Mouse (Mus musculus): ENCODE measurements around the gene Kmt2e. TPM values are rescaled to one million over a fixed set of nuclear protein-coding genes. Genes with fewer than 3 reads are reported as not detected.

The Kmt2e gene
- total and polyA plus RNA-seq, 3 experiments = 16.2 to 75.6 (median 29.3) TPM

DNA sequence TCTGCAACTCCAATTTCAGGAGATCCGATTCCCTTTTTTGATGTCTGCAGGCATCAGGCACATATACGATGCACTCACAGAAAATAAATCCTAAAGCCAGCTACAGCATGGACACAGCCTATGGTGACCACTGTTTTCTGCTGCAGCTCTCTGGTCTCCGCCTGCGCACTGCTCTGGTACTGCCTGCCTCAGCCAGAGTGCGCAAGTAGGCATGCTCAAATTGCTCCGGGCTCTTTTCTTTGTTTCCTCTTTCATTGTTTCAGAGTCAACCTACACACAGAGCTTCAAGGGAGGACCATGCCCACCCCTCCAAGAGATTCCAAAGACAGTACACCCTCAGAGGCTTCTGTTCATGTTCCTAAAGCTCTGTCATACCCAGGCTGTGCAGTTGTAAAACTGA lies 74.4 kb downstream of the Kmt2e start:
- Histone ChIP-seq H3K4me3 (ENCODE audit: control insufficient read depth in 1 of 2, insufficient read depth in 1 of 2, low read depth in 2 of 2, low read length in 2 of 2) (no peak overlapping the region), H3K79me2 (ENCODE audit: control insufficient read depth, insufficient read depth, low read length, poor library complexity) (no peaks in the 10 kb centered on the region), H3K36me3 (ENCODE audit: control insufficient read depth in 1 of 2, insufficient read depth in 2 of 2, low read length in 2 of 2) (peaks cover 8 to 10% of the 10 kb centered on the region in 2 experiments), H3K27ac (ENCODE audit: control insufficient read depth, low read depth, low read length) (no peak overlapping the region), H3K4me1 (ENCODE audit: control insufficient read depth in 1 of 2, insufficient read depth in 2 of 2, low read length in 2 of 2) (peaks cover 0 to 4% of the 10 kb centered on the region in 2 experiments; a peak in 1 of 4 replicates), H3K27me3 (ENCODE audit: control insufficient read depth in 1 of 2, insufficient read depth in 2 of 2, low read length in 2 of 2) (no peaks in the 10 kb centered on the region), H3K9me3 (replicated peaks; ENCODE audit: insufficient read depth, low read length) (no peaks in the 10 kb centered on the region), H3K9ac (ENCODE audit: control insufficient read depth, low read depth, low read length, poor library complexity, severe bottlenecking) (no peak overlapping the region)
- no peak for DNase-seq (ENCODE audit: low read depth, low spot score)
- TF ChIP-seq MAX (IDR thresholded peaks at IDR 0.05; ENCODE audit: low read length) (no peak), HCFC1 (IDR thresholded peaks at IDR 0.05; ENCODE audit: low read depth, low read length) (no peak), BHLHE40 (IDR thresholded peaks at IDR 0.05; ENCODE audit: borderline replicate concordance, low read depth, low read length) (no peak), NRF1 (IDR thresholded peaks at IDR 0.05; ENCODE audit: insufficient read depth, low read depth, low read length, poor library complexity, severe bottlenecking) (no peak), TCF12 (IDR thresholded peaks at IDR 0.05; ENCODE audit: low read depth, low read length) (no peak), EP300 (IDR thresholded peaks at IDR 0.05; ENCODE audit: low read depth in 1 of 2, low read length in 2 of 2) (no peak), POLR2A (IDR thresholded peaks at IDR 0.05; ENCODE audit: control insufficient read depth in 1 of 2, insufficient read depth in 1 of 2, low read depth in 1 of 2, low read length in 2 of 2, poor library complexity in 1 of 2) (no peak), ETS1 (IDR thresholded peaks at IDR 0.05; ENCODE audit: low read depth, low read length) (no peak)

- no peaks in the 10 kb centered on the region for H3K27me3 ChIP-seq (ENCODE audit: control insufficient read depth in 1 of 2, insufficient read depth in 2 of 2, low read length in 2 of 2)
- H3K4me3 ChIP-seq (ENCODE audit: control insufficient read depth in 1 of 2, insufficient read depth in 1 of 2, low read depth in 2 of 2, low read length in 2 of 2) = no peak overlapping the region
- no peak overlapping the region for H3K27ac ChIP-seq (ENCODE audit: control insufficient read depth, low read depth, low read length)
- no peak overlapping the region for H3K9ac ChIP-seq (ENCODE audit: control insufficient read depth, low read depth, low read length, poor library complexity, severe bottlenecking)
- no peak for DNase-seq (ENCODE audit: low read depth, low spot score)
- H3K36me3 ChIP-seq (ENCODE audit: control insufficient read depth in 1 of 2, insufficient read depth in 2 of 2, low read length in 2 of 2) = peaks cover 0 to 3% of the 10 kb centered on the region in 2 experiments; a peak in 1 of 4 replicates
- no peaks in the 10 kb centered on the region for H3K79me2 ChIP-seq (ENCODE audit: control insufficient read depth, insufficient read depth, low read length, poor library complexity)
- TF ChIP-seq TAL1 (IDR thresholded peaks at IDR 0.05; ENCODE audit: low read length) (no peak), ZKSCAN1 (IDR thresholded peaks at IDR 0.05; ENCODE audit: low read depth, low read length) (no peak), E2F4 (IDR thresholded peaks at IDR 0.05; ENCODE audit: borderline replicate concordance, low read depth, low read length) (no peak), MYB (IDR thresholded peaks at IDR 0.05; ENCODE audit: low read depth, low read length) (no peak), TCF12 (IDR thresholded peaks at IDR 0.05; ENCODE audit: low read depth, low read length) (no peak), CHD1 (IDR thresholded peaks at IDR 0.05; ENCODE audit: low read depth, low read length) (no peak), JUND (IDR thresholded peaks at IDR 0.05; ENCODE audit: low read depth, low read length) (no peak), USF1 (IDR thresholded peaks at IDR 0.05; ENCODE audit: low read depth, low read length) (no peak), MYC (IDR thresholded peaks at IDR 0.05; ENCODE audit: low read depth, low read length) (no peak), RAD21 (IDR thresholded peaks at IDR 0.05; ENCODE audit: low read depth, low read length) (no peak)
- H3K4me1 ChIP-seq (ENCODE audit: control insufficient read depth in 1 of 2, insufficient read depth in 2 of 2, low read length in 2 of 2) = no peaks in the 10 kb centered on the region
- no peaks in the 10 kb centered on the region for H3K9me3 ChIP-seq (replicated peaks; ENCODE audit: insufficient read depth, low read length)
These were observed 77.2 kb downstream of the Kmt2e start for GRCm38 (mm10) chr5:23511456-23511855.
